Mouse (Mus musculus): Measurements from ENCODE around the gene Kmt2e.

- TF ChIP-seq CTCF (IDR thresholded peaks at IDR 0.05; ENCODE audit: insufficient read depth, low read length) (no peak), POLR2A (IDR thresholded peaks at IDR 0.05; ENCODE audit: borderline replicate concordance, extremely low read depth, low read depth, low read length) (no peak)
These were observed 15.2 kb upstream of the Kmt2e start for GRCm38 (mm10) chr5:23418797-23419595.

Measured in lung, adult 2 months (tissue).